Mouse (Mus musculus): ENCODE data around the gene Sox14.

DNA sequence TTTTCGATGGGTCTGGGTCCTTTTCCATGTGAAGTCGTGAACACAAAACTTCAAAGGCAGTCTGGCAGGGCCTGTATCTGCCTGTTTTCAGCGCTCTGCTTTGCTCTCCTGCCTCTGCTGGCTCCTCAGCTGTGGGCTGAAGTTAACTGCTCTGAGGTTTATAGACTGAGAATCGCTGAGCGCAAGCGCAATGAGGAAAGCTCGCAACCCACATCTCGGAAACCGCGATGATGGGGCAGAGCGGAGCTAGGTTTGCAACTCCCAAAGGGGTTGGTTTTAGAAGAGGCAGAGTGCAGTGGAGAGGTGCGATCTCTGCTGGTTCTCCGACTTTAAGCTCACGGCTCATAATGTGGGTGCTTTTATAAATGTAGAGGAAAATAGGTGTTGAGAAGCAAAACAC, 3.3 kb upstream of the Sox14 start:
- no peak for TF ChIP-seq CTCF (conservative IDR thresholded peaks at IDR 0.05; ENCODE audit: low read length)
- TF ChIP-seq NANOG (IDR thresholded peaks at IDR 0.05; ENCODE audit: borderline replicate concordance, low read length): no peak
- no peak for TF ChIP-seq POU5F1 (IDR thresholded peaks at IDR 0.05; ENCODE audit: borderline replicate concordance, low read length)
